Mouse (Mus musculus): ENCODE data around the gene Agfg2. TPM values are rescaled to one million over a fixed set of nuclear protein-coding genes. Genes with fewer than 3 reads are reported as not detected.
"Not testable (repeated sequence)": the region's sequence is repeated elsewhere in the genome, so short reads cannot be mapped to it uniquely, and the experiment has no call there.

Gene Agfg2
- polyA plus RNA-seq, 1 experiment from 2014 or later, result 15.9 TPM

GRCm38 (mm10) chr5:137614921-137615320, 69.6 kb downstream of the Agfg2 start:
- H3K27ac ChIP-seq; H3K4me3 ChIP-seq; H3K27me3 ChIP-seq; H3K4me2 ChIP-seq; H3K9me3 ChIP-seq; ATAC-seq (ENCODE audit: insufficient number of reproducible peaks, low FRiP score, low TSS enrichment, low read depth); H3K9ac ChIP-seq; H3K36me3 ChIP-seq: not testable (repeated sequence)
- H3K4me1 ChIP-seq, result peaks cover 38% of the 10 kb centered on the region
- 89% methylated on average over 2 of the region's 2 CpGs for WGBS

DNA sequence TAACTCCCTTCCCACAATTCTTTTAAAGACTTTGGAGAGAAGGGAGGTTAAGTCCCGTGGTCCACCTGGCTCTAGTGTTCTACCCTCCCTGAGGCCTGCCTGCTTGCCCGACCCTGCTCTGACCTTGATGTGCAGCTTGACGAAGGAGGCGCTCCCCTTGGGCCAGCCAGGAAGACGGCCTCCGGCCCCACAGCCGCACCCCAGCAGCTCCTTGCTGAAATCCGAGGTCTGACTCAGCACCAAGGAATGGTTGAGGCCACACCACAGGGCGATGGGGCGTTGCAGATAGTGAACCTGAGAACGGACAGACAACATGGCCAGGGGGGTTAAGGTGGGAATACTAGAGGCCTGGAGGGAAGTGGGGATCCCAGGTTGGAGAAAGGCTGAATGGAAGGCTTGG, 71.0 kb downstream of the Agfg2 start, which contains the start of gene Pcolce:
Gene Pcolce (minus strand): TSS at position 235 of the 400 bp plus-strand sequence.
- H3K36me3 ChIP-seq, result no peaks in the 10 kb centered on the region
- H3K9me3 ChIP-seq, result no peaks in the 10 kb centered on the region
- no peak within 1 kb of the TSS for H3K4me2 ChIP-seq
- no peaks in the 10 kb centered on the region for H3K27me3 ChIP-seq
- peaks cover 51% of the 10 kb centered on the region for H3K4me1 ChIP-seq
- ATAC-seq (ENCODE audit: insufficient number of reproducible peaks, low FRiP score, low TSS enrichment, low read depth), result no peak
- peak within 1 kb of the TSS; percentile 96; the same call in 1 of the 2 replicates for H3K27ac ChIP-seq
- WGBS, result 37% methylated on average over 11 of the region's 11 CpGs
- no peak within 1 kb of the TSS for H3K4me3 ChIP-seq
- no peak within 1 kb of the TSS for H3K9ac ChIP-seq

DNA sequence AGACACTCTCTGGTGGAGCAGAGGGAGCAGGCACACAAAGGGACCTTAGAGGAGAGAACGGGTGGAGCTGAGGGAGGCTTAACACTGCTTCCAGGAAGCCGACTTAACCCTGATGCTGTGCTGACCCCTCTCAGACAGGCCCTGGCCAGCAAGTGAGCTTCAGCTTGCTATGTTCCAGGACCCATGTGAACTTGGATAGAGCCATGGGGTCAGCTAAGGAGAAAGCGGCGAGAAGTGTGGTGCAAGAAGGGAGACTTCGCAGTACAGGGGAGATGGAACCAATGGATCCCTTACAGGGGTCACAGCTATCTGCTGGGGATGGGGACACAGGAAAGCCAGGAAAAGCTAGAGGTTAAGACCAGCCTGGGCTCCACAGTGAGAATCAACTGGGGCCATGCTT, 71.5 kb downstream of the Agfg2 start:
- H3K4me2 ChIP-seq, result no peak overlapping the region
- ATAC-seq (ENCODE audit: insufficient number of reproducible peaks, low FRiP score, low TSS enrichment, low read depth), result no peak
- no peaks in the 10 kb centered on the region for H3K36me3 ChIP-seq
- peaks cover 56% of the 10 kb centered on the region for H3K4me1 ChIP-seq
- no peak overlapping the region for H3K4me3 ChIP-seq
- H3K27ac ChIP-seq, result 0 out of 2 replicates have a peak overlapping the region, but pooled peaks have one; percentile 22
- H3K27me3 ChIP-seq, result no peaks in the 10 kb centered on the region
- WGBS, result 71% methylated on average over 5 of the region's 5 CpGs
- no peak overlapping the region for H3K9ac ChIP-seq
- no peaks in the 10 kb centered on the region for H3K9me3 ChIP-seq

- Histone ChIP-seq H3K36me3 (peaks cover 12% of the 10 kb centered on the region), H3K27me3 (no peaks in the 10 kb centered on the region), H3K9ac (0 out of 2 replicates have a peak overlapping the region, but pooled peaks have one; percentile 21), H3K4me1 (peaks cover 61% of the 10 kb centered on the region), H3K9me3 (no peaks in the 10 kb centered on the region), H3K4me2 (peak overlapping the region; percentile 54), H3K27ac (peak overlapping the region; percentile 96), H3K4me3 (peak overlapping the region; percentile 45)
- peak; percentile 62 for ATAC-seq (ENCODE audit: insufficient number of reproducible peaks, low FRiP score, low TSS enrichment, low read depth)
- 8% methylated on average over 6 of the region's 6 CpGs for WGBS
Observed at GRCm38 (mm10) chr5:137611245-137611602, 73.3 kb downstream of the Agfg2 start.

GRCm38 (mm10) chr5:137610548-137611244, 73.8 kb downstream of the Agfg2 start:
- H3K27ac ChIP-seq, result peak overlapping the region; percentile 96
- peak; percentile 72 for ATAC-seq (ENCODE audit: insufficient number of reproducible peaks, low FRiP score, low TSS enrichment, low read depth)

DNA sequence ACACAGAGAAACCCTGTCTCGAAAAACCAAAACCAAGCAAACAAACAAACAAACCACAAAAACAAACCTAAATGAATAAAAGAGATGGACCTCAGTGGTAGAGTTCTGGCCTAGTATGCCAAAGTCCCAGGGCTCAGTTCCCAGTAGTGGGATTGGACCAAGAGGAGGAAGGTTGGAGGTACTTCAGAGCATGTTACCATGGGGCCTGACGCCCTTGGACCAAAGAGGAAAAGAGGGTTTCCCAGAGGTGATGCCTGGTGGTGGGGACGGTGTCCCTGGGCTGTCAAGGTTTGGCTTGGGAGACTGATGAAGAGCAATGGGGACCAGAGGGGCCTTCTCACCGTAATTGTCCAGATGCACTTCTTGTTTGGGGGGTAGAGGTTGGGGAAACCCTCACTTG, 74.5 kb downstream of the Agfg2 start:
- peak overlapping the region; percentile 45 for H3K4me3 ChIP-seq
- H3K36me3 ChIP-seq, result peaks cover 24% of the 10 kb centered on the region
- no peak for ATAC-seq (ENCODE audit: insufficient number of reproducible peaks, low FRiP score, low TSS enrichment, low read depth)
- H3K4me1 ChIP-seq, result peaks cover 64% of the 10 kb centered on the region
- 46% methylated on average over 4 of the region's 4 CpGs for WGBS
- no peaks in the 10 kb centered on the region for H3K27me3 ChIP-seq
- peak overlapping the region; percentile 54 for H3K4me2 ChIP-seq
- peak overlapping the region; percentile 96 for H3K27ac ChIP-seq
- peak overlapping the region; percentile 18; the same call in 1 of the 2 replicates for H3K9ac ChIP-seq
- H3K9me3 ChIP-seq, result no peaks in the 10 kb centered on the region

More at GRCm38 (mm10) chr5:137610548-137611244, 73.8 kb downstream of the Agfg2 start:
- Histone ChIP-seq H3K27me3 (no peaks in the 10 kb centered on the region), H3K9me3 (no peaks in the 10 kb centered on the region), H3K9ac (peak overlapping the region; percentile 21; the same call in 1 of the 2 replicates), H3K4me3 (peak overlapping the region; percentile 45), H3K4me2 (peak overlapping the region; percentile 54), H3K4me1 (peaks cover 62% of the 10 kb centered on the region), H3K36me3 (peaks cover 17% of the 10 kb centered on the region)
- WGBS, result 4% methylated on average over 12 of the region's 12 CpGs

GRCm38 (mm10) chr5:137609292-137609691, 75.2 kb downstream of the Agfg2 start:
- peak overlapping the region; percentile 54 for H3K4me2 ChIP-seq
- peak overlapping the region; percentile 45 for H3K4me3 ChIP-seq
- H3K27me3 ChIP-seq, result no peaks in the 10 kb centered on the region
- ATAC-seq (ENCODE audit: insufficient number of reproducible peaks, low FRiP score, low TSS enrichment, low read depth), result no peak
- peaks cover 27% of the 10 kb centered on the region for H3K36me3 ChIP-seq
- no peak overlapping the region for H3K9ac ChIP-seq
- H3K9me3 ChIP-seq, result no peaks in the 10 kb centered on the region
- peaks cover 64% of the 10 kb centered on the region for H3K4me1 ChIP-seq
- WGBS, result 22% methylated on average over 3 of the region's 3 CpGs
- peak overlapping the region; percentile 47 for H3K27ac ChIP-seq

GRCm38 (mm10) chr5:137608654-137609190, 75.8 kb downstream of the Agfg2 start:
- Histone ChIP-seq H3K36me3 (peaks cover 32% of the 10 kb centered on the region), H3K9me3 (no peaks in the 10 kb centered on the region), H3K4me3 (peak overlapping the region; percentile 45), H3K27me3 (no peaks in the 10 kb centered on the region), H3K4me2 (peak overlapping the region; percentile 54), H3K27ac (peak overlapping the region; percentile 47), H3K4me1 (peaks cover 63% of the 10 kb centered on the region), H3K9ac (peak overlapping the region; percentile 11; the same call in 1 of the 2 replicates)
- 19% methylated on average over 23 of the region's 23 CpGs for WGBS
- ATAC-seq (ENCODE audit: insufficient number of reproducible peaks, low FRiP score, low TSS enrichment, low read depth), result no peak

- no peak for ATAC-seq (ENCODE audit: insufficient number of reproducible peaks, low FRiP score, low TSS enrichment, low read depth)
- 29% methylated on average over 26 of the region's 26 CpGs for WGBS
- H3K27ac ChIP-seq, result no peak overlapping the region
Observed at GRCm38 (mm10) chr5:137607860-137608653, 76.5 kb downstream of the Agfg2 start.

GRCm38 (mm10) chr5:137601365-137601729, 83.2 kb downstream of the Agfg2 start:
- Histone ChIP-seq H3K4me3 (peak overlapping the region; percentile 73), H3K27me3 (no peaks in the 10 kb centered on the region), H3K9ac (peak overlapping the region; percentile 39), H3K36me3 (peaks cover 32% of the 10 kb centered on the region), H3K4me2 (peak overlapping the region; percentile 60), H3K4me1 (peaks cover 23% of the 10 kb centered on the region), H3K27ac (peak overlapping the region; percentile 91), H3K9me3 (no peaks in the 10 kb centered on the region)
- 0% methylated on average over 22 of the region's 22 CpGs for WGBS
- no peak for ATAC-seq (ENCODE audit: insufficient number of reproducible peaks, low FRiP score, low TSS enrichment, low read depth)

More at GRCm38 (mm10) chr5:137607860-137608653, 76.5 kb downstream of the Agfg2 start:
- Histone ChIP-seq H3K9ac (peak overlapping the region; percentile 11; the same call in 1 of the 2 replicates), H3K4me3 (peak overlapping the region; percentile 45), H3K27me3 (no peaks in the 10 kb centered on the region), H3K9me3 (no peaks in the 10 kb centered on the region), H3K36me3 (peaks cover 32% of the 10 kb centered on the region), H3K4me1 (peaks cover 57% of the 10 kb centered on the region), H3K4me2 (peak overlapping the region; percentile 54)

DNA sequence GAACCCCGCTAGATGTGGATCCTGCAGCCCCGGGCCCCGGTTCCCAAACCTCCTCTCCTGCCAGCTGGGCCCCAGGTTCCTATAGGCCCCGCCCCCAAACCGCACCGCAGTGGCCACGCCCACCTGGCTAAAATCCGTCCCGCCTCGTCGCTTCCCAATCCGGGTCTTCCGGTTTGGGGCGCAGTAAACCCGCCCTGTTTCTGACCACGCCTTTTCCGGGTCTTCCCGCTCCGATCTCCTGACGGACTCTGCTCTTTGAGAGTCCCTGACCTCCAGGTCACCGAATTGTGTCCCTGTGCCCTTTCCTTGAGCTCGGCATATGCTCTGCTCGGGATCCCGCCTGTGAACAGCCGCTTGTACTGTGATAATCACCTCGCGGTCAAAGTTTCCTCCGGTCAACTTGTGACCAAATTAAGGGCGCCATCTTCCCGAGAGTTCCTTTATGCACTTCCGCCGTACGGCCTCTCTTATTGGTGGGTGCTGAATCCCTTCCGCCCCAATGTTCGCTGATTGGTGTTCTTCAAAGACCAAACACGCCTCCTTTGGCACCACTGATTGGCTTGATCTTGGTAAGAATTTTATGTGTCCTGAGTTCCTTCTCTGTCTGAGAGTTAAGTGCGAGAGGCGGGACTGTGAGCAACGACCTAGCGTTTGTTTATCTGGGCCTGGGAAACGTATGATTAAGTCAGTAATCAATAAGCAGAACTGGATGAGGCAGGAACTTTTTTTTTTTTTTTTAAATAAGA, 83.7 kb downstream of the Agfg2 start, which contains the start of gene Mospd3:
Gene Mospd3 (minus strand): TSS at position 440 of the 746 bp plus-strand sequence.
- Histone ChIP-seq H3K4me3 (peak within 1 kb of the TSS; percentile 73), H3K27me3 (no peaks in the 10 kb centered on the region), H3K4me1 (peaks cover 23% of the 10 kb centered on the region), H3K9ac (peak within 1 kb of the TSS; percentile 82), H3K9me3 (no peaks in the 10 kb centered on the region), H3K36me3 (peaks cover 27% of the 10 kb centered on the region), H3K4me2 (peak within 1 kb of the TSS; percentile 86), H3K27ac (peak within 1 kb of the TSS; percentile 91)
- peak; percentile 93 for ATAC-seq (ENCODE audit: insufficient number of reproducible peaks, low FRiP score, low TSS enrichment, low read depth)
- WGBS, result under 1% methylated on average over 41 of the region's 41 CpGs
